Comparison of ENCODE assay signal across 17 mouse cellular contexts in the genomic region with DNA sequence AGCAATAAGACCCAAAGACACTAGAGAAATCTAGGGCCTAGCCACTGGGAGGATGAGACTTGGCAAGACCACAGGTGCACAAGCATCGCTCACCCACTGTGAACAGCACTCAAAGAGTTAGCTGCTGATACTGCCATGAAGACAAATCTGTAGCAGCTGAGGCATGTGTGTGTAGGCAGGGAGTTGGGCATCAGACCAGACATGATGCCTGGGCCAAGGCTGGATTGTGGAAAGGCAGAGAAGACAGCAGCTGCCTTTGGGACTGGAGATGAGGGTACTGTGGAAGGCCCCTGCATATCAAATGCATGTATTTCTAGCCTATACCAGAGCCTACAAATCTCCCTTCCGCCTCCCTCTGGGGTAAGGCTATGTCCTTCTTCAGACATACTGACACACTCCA.
DNase-seq lines count a peak whose midpoint lies in the region; ATAC-seq and TF ChIP-seq lines count a peak whose summit lies in the region.
"Had no signal": no experiment of that assay in that cellular context is flagged by ENCODE, and none has a peak within 500 bp of the region (broad histone marks: within the 10 kb centered on the region; RNA-seq: fewer than 3 reads in every experiment).

No protein-coding gene starts in this region.

- ATAC-seq in forebrain, postnatal 0 days: peak; percentile 42
- no peak for ATAC-seq in forebrain, embryonic 11.5 days (replicated peaks; ENCODE audit: low FRiP score)
- ATAC-seq in hindbrain, embryonic 11.5 days (ENCODE audit: low FRiP score): no peak
- no peak for ATAC-seq in inflammation-experienced regulatory T-cells, adult 6 months

- no peak overlapping the region for H3K9ac ChIP-seq in forebrain, postnatal 0 days
- H3K9ac ChIP-seq in forebrain, embryonic 11.5 days (ENCODE audit: low read length): no peak overlapping the region
- H3K9ac ChIP-seq in hindbrain, embryonic 11.5 days (ENCODE audit: low read depth, low read length): no peak overlapping the region
- H3K9ac ChIP-seq: liver, embryonic 13.5 days; neural tube, embryonic 12.5 days had no signal

- no peaks in the 10 kb centered on the region for H3K4me1 ChIP-seq in forebrain, postnatal 0 days (ENCODE audit: insufficient read depth)
- H3K4me1 ChIP-seq in forebrain, embryonic 11.5 days (replicated peaks; ENCODE audit: control insufficient read depth, insufficient read depth, low read length): no peaks in the 10 kb centered on the region
- H3K4me1 ChIP-seq in hindbrain, embryonic 11.5 days (replicated peaks; ENCODE audit: control insufficient read depth, insufficient read depth, low read length): no peaks in the 10 kb centered on the region
- H3K4me1 ChIP-seq: hindbrain, embryonic 10.5 days; liver, embryonic 13.5 days; neural tube, embryonic 12.5 days had no signal

- H3K27ac ChIP-seq in forebrain, postnatal 0 days (ENCODE audit: low read depth, low read length): no peak overlapping the region
- no peak overlapping the region for H3K27ac ChIP-seq in forebrain, embryonic 11.5 days (ENCODE audit: low read depth, low read length)
- peak overlapping the region; percentile 58 for H3K27ac ChIP-seq in left cerebral cortex, adult 2 months
- no peak overlapping the region for H3K27ac ChIP-seq in hindbrain, embryonic 11.5 days (ENCODE audit: low read depth, low read length)
- H3K27ac ChIP-seq: hindbrain, embryonic 10.5 days; liver, embryonic 13.5 days; neural tube, embryonic 12.5 days had no signal

- no peak for TF ChIP-seq CTCF in forebrain, postnatal 0 days (IDR thresholded peaks at IDR 0.05; ENCODE audit: low read depth)
- TF ChIP-seq CTCF in left cerebral cortex, adult 2 months (IDR thresholded peaks at IDR 0.05): no peak; the same call in 1 of the 2 replicates

- no peaks in the 10 kb centered on the region for H3K36me3 ChIP-seq in forebrain, postnatal 0 days (ENCODE audit: insufficient read depth)
- no peaks in the 10 kb centered on the region for H3K36me3 ChIP-seq in forebrain, embryonic 11.5 days (ENCODE audit: control insufficient read depth, insufficient read depth, low read length)
- no peaks in the 10 kb centered on the region for H3K36me3 ChIP-seq in hindbrain, embryonic 11.5 days (ENCODE audit: control insufficient read depth, insufficient read depth, low read length)
- H3K36me3 ChIP-seq: G1E; hindbrain, embryonic 10.5 days; liver, embryonic 13.5 days; neural tube, embryonic 12.5 days had no signal

- intact Hi-C loops in left cerebral cortex, adult 2 months (cut with DNase I): no loop called here

- peak; percentile 47 for DNase-seq in forebrain, postnatal 0 days
- no peak for DNase-seq in forebrain, embryonic 11.5 days (ENCODE audit: low spot score)
- peak; percentile 80 to 89 for DNase-seq in layer of hippocampus, adult 18-20 months (ENCODE audit: low spot score in 2 of 2)
- DNase-seq in left cerebral cortex, adult 2 months (ENCODE audit: extremely low spot score in 1 of 2, low spot score in 2 of 2): peak; percentile 13 to 53
- peak; percentile 76 for DNase-seq in right cerebral cortex, postnatal 25 days
- no peak for DNase-seq in thymus, postnatal 36 days
- DNase-seq in hindbrain, embryonic 11.5 days (ENCODE audit: low spot score): no peak
- DNase-seq: kidney, adult 11 months; liver, embryonic 13.5 days; lung, postnatal 10 days; thymus, postnatal 4 days had no signal

- WGBS in forebrain, postnatal 0 days: 87% methylated on average over 2 of the region's 2 CpGs
- WGBS in forebrain, embryonic 11.5 days: 81% methylated on average over 2 of the region's 2 CpGs
- WGBS in hindbrain, embryonic 11.5 days: 93% methylated on average over 2 of the region's 2 CpGs

- no peaks in the 10 kb centered on the region for H3K27me3 ChIP-seq in forebrain, postnatal 0 days (ENCODE audit: insufficient read depth, low read length)
- H3K27me3 ChIP-seq in forebrain, embryonic 11.5 days (ENCODE audit: control insufficient read depth, insufficient read depth, low read length): no peaks in the 10 kb centered on the region
- H3K27me3 ChIP-seq in hindbrain, embryonic 11.5 days (ENCODE audit: control insufficient read depth, insufficient read depth, low read length): no peaks in the 10 kb centered on the region
- H3K27me3 ChIP-seq: liver, embryonic 13.5 days; neural tube, embryonic 12.5 days had no signal

- H3K4me3 ChIP-seq in forebrain, postnatal 0 days (ENCODE audit: low read depth, low read length): no peak overlapping the region
- no peak overlapping the region for H3K4me3 ChIP-seq in forebrain, embryonic 11.5 days (ENCODE audit: low read depth, low read length)
- no peak overlapping the region for H3K4me3 ChIP-seq in left cerebral cortex, adult 2 months
- H3K4me3 ChIP-seq in hindbrain, embryonic 11.5 days (ENCODE audit: low read depth, low read length): no peak overlapping the region
- H3K4me3 ChIP-seq: hindbrain, embryonic 10.5 days; liver, embryonic 13.5 days; neural tube, embryonic 12.5 days had no signal

- no peak overlapping the region for H3K4me2 ChIP-seq in forebrain, postnatal 0 days (ENCODE audit: low read depth)
- no peak overlapping the region for H3K4me2 ChIP-seq in forebrain, embryonic 11.5 days (ENCODE audit: low read depth, low read length, severe bottlenecking)
- H3K4me2 ChIP-seq in hindbrain, embryonic 11.5 days (replicated peaks; ENCODE audit: low read depth, low read length): no peak overlapping the region
- H3K4me2 ChIP-seq: heart, embryonic 11.5 days; liver, embryonic 13.5 days; midbrain, embryonic 11.5 days; neural tube, embryonic 12.5 days had no signal

- H3K9me3 ChIP-seq in forebrain, postnatal 0 days (ENCODE audit: low read length): no peaks in the 10 kb centered on the region
- H3K9me3 ChIP-seq in forebrain, embryonic 11.5 days (ENCODE audit: control insufficient read depth, low read length): no peaks in the 10 kb centered on the region
- H3K9me3 ChIP-seq in hindbrain, embryonic 11.5 days (ENCODE audit: control insufficient read depth, low read length): no peaks in the 10 kb centered on the region
- H3K9me3 ChIP-seq: G1E; hindbrain, embryonic 10.5 days; liver, embryonic 13.5 days; neural tube, embryonic 12.5 days had no signal

Comparison
In these comparisons a context has a peak if more than half of its experiments do, and no peak if none do; other contexts are left out.
1. DNase-seq: peak in forebrain, postnatal 0 days (single experiment), layer of hippocampus, adult 18-20 months (2 of 2), left cerebral cortex, adult 2 months (2 of 2) and right cerebral cortex, postnatal 25 days (single experiment); none in forebrain, embryonic 11.5 days (single experiment), thymus, postnatal 36 days (0 of 2) and hindbrain, embryonic 11.5 days (single experiment).